Mouse (Mus musculus) bone marrow, adult 2 months (tissue): ENCODE measurements around the gene Samd4.

Experiments
- CTCF ChIP-seq: fragments of 200-500 bp; IDR thresholded peaks from 2 replicates; pipeline ENCODE4 v1.5.1; 2011; ENCODE audit warnings: low read length, control low read depth; ENCODE audit not compliant: control insufficient read depth, insufficient read depth
- POLR2A ChIP-seq: fragments of 200-500 bp; IDR thresholded peaks from 2 replicates; pipeline ENCODE4 v1.6.1; 2011; ENCODE audit warnings: low read depth, mild to moderate bottlenecking, control low read depth, low read length, borderline replicate concordance; ENCODE audit not compliant: control insufficient read depth

DNA sequence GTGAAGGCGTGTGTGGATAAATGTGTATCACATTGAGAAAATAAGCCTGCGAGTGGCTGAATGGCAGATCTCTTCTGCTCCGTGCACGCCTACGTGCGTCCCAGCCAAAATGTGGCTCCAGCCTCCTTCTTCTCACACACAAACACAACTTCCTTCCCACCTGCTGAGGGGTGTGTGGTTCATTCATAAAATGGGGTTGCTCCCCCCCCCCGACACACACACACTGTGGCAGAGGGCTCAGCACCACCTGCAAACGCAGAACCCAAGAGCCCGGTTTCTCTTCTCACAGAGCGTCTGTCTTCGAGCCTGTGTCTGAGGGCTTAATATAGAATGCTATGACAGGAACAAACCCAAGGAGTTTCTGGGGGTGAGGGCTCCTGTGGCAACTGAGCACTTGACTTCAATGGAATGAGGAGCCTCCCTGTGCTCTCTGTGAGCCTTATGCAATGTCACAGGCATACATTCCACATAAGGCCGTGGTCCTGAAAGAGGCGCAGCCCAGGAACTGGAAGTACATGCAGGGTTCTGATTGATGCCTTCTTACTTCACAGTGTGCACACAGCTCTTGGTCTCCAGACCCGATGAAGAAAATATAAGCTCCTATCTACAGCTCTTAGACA lies 194.4 kb downstream of the Samd4 start:
- TF ChIP-seq POLR2A (no peak), CTCF (no peak)
